Comparison of ENCODE assay signal across 1 mouse cellular context in genomic region chr17:24454218-24454755, GRCm38 (mm10).
A peak's percentile ranks its signal among the peaks of the same experiment; 100 is the strongest.
TF ChIP-seq lines count a peak whose summit lies in the region.

No protein-coding gene starts in this region.

TF ChIP-seq in MEL, 35 proteins besides CTCF, POLR2A, EP300 and RAD21 (continued from another document):
- TF ChIP-seq SIN3A (IDR thresholded peaks at IDR 0.05; ENCODE audit: low read length): 0 out of 2 replicates have a peak, but pooled peaks have one; percentile 36
